Mouse (Mus musculus) testis, adult 2 months (tissue): ENCODE data around the gene Dab2. TPM values are rescaled to one million over a fixed set of nuclear protein-coding genes. Genes with fewer than 3 reads are reported as not detected.

ENCODE experiments used
- H3K27ac ChIP-seq: fragments of 200-500 bp; 2 replicates; pipeline ENCODE4 v1.5.1; 2012; ENCODE audit warnings: low read depth, low read length; ENCODE audit not compliant: control insufficient read depth, insufficient read depth
- H3K27me3 ChIP-seq: fragments of 200-500 bp; 2 replicates; pipeline ENCODE4 v1.6.1; 2012; ENCODE audit warnings: mild to moderate bottlenecking, low read length, moderate library complexity; ENCODE audit not compliant: control insufficient read depth, insufficient read depth
- H3K36me3 ChIP-seq: fragments of 200-500 bp; 2 replicates; pipeline ENCODE4 v1.6.1; 2012; ENCODE audit warnings: mild to moderate bottlenecking, low read length; ENCODE audit not compliant: control insufficient read depth, insufficient read depth
- H3K4me1 ChIP-seq: fragments of 200-500 bp; 2 replicates; pipeline ENCODE4 v1.6.1; 2012; ENCODE audit warnings: low read length; ENCODE audit not compliant: control insufficient read depth, insufficient read depth
- H3K4me3 ChIP-seq: fragments of 200-500 bp; 2 replicates; pipeline ENCODE4 v1.5.1; 2012; ENCODE audit warnings: low read depth, mild to moderate bottlenecking, low read length, moderate library complexity, mixed read lengths; ENCODE audit not compliant: control insufficient read depth
- CTCF ChIP-seq: fragments of 200-500 bp; IDR thresholded peaks from 2 replicates; pipeline ENCODE4 v1.5.1; 2012; ENCODE audit warnings: low read depth, mild to moderate bottlenecking, inconsistent platforms, low read length, moderate library complexity; ENCODE audit not compliant: control insufficient read depth, insufficient read depth, insufficient replicate concordance
- POLR2A ChIP-seq: fragments of 200-500 bp; IDR thresholded peaks from 2 replicates; pipeline ENCODE4 v1.6.1; 2012; ENCODE audit warnings: low read depth, mild to moderate bottlenecking, inconsistent platforms, low read length, moderate library complexity; ENCODE audit not compliant: control insufficient read depth
- polyA plus RNA-seq: library from polyadenylated mRNA; depleted of rRNA; stranded (reverse); fragments of >200 nt; gene quantifications from 2 replicates; pipeline ENCODE4 v1.2.3, GENCODE M21; 2012

The Dab2 gene
- polyA plus RNA-seq, 1 experiment: 4.1 TPM

DNA sequence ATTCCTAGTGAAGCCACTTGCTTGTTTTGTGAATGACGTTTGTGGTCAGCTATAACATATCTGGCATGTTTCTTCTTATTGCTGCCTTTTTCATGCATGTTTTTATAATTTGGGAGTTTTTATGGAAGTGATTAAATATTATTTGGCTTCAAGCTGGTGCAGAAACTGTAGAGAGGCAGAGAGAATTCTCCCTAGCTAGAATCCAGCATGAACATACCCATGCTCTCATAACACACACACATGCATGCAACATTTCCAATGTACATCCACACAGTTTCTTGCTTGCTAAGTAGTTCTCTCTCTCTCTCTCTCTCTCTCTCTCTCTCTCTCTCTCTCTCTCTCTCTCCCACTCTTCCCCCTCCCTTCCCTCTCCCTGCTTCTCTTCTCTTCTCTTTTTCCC lies 70.4 kb downstream of the Dab2 start:
- H3K36me3 ChIP-seq: no peaks in the 10 kb centered on the region
- TF ChIP-seq POLR2A (no peak), CTCF (no peak)
- H3K27ac ChIP-seq: no peak overlapping the region
- no peak overlapping the region for H3K4me3 ChIP-seq
- no peaks in the 10 kb centered on the region for H3K27me3 ChIP-seq
- no peaks in the 10 kb centered on the region for H3K4me1 ChIP-seq

DNA sequence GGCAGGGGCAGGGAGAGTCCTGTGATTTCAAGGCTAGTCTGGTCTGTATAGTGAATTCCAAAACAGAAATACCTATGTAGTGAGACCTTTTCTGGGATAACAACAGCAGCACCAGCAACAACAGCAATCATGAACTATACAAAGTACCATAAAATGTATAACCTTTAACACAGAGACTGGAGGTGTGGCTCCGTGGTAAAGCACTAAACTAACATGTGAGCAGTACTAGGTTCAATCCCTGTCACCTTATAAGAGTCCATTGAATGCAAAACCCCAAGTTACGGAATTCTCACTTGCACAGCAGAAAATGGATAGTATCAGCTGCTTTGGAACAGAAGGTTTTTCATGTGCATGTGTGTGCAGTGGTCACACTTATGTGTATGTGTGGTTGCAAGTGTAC lies 71.9 kb downstream of the Dab2 start:
- Histone ChIP-seq H3K36me3 (no peaks in the 10 kb centered on the region), H3K4me1 (no peaks in the 10 kb centered on the region), H3K4me3 (no peak overlapping the region), H3K27ac (no peak overlapping the region), H3K27me3 (no peaks in the 10 kb centered on the region)
- TF ChIP-seq POLR2A (no peak), CTCF (no peak)

DNA sequence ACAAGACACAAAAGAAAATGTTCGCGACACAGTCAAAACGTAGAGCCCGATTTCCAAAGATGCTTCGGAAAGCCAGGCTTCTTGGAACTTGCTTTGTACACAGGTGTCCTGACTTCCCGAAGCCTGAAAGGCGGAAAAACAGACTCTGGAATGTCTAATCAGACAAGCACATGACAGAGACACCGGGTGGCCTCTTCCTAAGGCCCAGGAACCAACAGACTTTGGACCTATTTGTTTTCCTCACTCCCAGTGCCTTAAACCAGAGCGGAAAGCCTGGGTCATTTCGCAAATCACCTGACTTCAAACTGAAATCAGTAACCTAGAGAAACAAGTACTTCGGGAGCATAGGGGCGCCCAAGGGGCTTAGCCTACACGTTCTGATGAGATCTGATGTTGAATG lies 75.4 kb downstream of the Dab2 start:
- Histone ChIP-seq H3K27me3 (no peaks in the 10 kb centered on the region), H3K36me3 (no peaks in the 10 kb centered on the region), H3K4me3 (no peak overlapping the region), H3K27ac (no peak overlapping the region), H3K4me1 (no peaks in the 10 kb centered on the region)
- TF ChIP-seq POLR2A: no peak
- no peak for TF ChIP-seq CTCF

DNA sequence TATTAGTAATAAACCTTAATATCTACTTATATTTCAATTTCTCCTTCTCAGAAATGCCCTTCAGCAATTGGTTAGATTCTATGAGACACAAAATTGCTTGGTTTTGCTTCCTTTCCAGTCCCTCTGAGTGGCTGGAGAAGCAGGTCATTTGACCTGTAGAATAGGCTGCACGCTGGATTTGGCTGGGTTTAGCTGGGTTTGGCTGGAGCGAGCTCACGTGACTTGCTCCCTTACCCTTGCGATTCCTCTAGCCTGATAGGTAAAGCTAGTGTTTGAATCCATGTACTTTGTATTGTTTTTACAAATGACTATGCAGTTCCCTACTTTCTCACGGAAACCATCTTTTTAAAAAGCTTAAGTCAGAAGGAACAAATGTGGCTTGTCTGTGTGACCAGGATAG lies 76.4 kb downstream of the Dab2 start:
- Histone ChIP-seq H3K4me3 (no peak overlapping the region), H3K4me1 (no peaks in the 10 kb centered on the region), H3K27me3 (no peaks in the 10 kb centered on the region), H3K36me3 (no peaks in the 10 kb centered on the region), H3K27ac (no peak overlapping the region)
- no peak for TF ChIP-seq CTCF
- no peak for TF ChIP-seq POLR2A

DNA sequence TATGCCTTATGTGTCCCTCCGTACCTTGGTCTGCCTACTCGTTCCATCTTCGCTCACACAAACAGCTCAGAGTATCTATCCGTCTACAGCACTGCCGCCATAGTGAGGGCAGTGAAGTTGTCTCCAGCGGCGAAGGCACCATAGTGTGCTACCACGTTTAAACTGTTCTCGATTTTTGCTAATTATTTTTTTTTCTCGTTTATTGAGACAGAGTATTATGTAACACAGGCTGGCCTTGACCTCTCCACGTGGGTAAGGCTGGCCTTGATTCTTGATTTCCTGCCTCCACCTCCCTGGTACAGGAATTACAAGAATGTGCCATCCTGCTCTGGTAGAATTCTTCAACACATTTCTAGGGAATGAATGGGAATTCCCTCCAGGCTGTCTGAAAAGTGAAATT lies 77.2 kb downstream of the Dab2 start:
- no peak overlapping the region for H3K4me3 ChIP-seq
- H3K4me1 ChIP-seq: no peaks in the 10 kb centered on the region
- no peaks in the 10 kb centered on the region for H3K36me3 ChIP-seq
- no peak overlapping the region for H3K27ac ChIP-seq
- no peaks in the 10 kb centered on the region for H3K27me3 ChIP-seq
- no peak for TF ChIP-seq CTCF
- TF ChIP-seq POLR2A: no peak

DNA sequence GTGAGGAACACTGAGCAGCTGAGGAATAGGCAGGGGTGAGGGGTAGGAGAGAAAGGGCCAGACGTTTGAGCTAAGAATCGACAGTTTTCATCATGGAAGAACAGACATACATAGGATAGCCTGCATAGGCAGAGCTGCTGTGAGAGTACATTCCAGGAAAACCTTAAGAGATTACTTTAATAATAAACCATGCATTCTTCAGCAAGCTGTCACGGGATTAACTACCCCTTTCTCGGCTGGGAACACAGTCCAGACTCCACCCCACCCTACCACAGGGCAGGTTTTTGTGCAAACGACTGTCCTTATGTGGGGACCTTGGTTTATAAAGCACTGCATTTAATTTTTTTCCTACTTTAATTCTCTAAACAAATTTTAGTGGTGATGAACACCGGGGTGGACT lies 84.4 kb downstream of the Dab2 start:
- H3K4me3 ChIP-seq: no peak overlapping the region
- H3K27ac ChIP-seq: no peak overlapping the region

DNA sequence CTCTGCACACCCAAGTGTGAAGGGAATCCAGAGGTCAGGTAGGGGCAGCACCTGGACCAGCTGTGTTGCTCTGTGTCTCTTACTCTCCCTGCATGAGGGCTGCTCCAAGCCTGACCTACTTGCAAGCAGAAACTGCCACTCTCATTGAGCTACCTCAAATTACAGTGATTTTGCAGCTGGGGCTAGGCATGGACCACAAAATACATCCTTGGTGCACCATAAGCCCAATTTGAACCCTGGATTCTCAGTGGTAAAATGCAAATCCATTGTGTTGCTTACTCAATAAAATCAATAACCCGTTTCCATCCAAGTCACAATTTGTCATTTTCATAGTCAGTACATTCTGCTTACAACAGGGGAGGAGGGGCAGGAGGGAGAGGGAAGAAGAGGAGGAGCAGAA lies 85.7 kb downstream of the Dab2 start:
- Histone ChIP-seq H3K27ac (no peak overlapping the region), H3K36me3 (no peaks in the 10 kb centered on the region), H3K4me3 (no peak overlapping the region), H3K27me3 (no peaks in the 10 kb centered on the region), H3K4me1 (peaks cover 2% of the 10 kb centered on the region; the same call in 1 of the 2 replicates)
- TF ChIP-seq CTCF: no peak
- TF ChIP-seq POLR2A: no peak

More for the DNA sequence above, 84.4 kb downstream of the Dab2 start:
- no peaks in the 10 kb centered on the region for H3K27me3 ChIP-seq
- peaks cover 2% of the 10 kb centered on the region; the same call in 1 of the 2 replicates for H3K4me1 ChIP-seq
- TF ChIP-seq CTCF (no peak), POLR2A (no peak)
- no peaks in the 10 kb centered on the region for H3K36me3 ChIP-seq

DNA sequence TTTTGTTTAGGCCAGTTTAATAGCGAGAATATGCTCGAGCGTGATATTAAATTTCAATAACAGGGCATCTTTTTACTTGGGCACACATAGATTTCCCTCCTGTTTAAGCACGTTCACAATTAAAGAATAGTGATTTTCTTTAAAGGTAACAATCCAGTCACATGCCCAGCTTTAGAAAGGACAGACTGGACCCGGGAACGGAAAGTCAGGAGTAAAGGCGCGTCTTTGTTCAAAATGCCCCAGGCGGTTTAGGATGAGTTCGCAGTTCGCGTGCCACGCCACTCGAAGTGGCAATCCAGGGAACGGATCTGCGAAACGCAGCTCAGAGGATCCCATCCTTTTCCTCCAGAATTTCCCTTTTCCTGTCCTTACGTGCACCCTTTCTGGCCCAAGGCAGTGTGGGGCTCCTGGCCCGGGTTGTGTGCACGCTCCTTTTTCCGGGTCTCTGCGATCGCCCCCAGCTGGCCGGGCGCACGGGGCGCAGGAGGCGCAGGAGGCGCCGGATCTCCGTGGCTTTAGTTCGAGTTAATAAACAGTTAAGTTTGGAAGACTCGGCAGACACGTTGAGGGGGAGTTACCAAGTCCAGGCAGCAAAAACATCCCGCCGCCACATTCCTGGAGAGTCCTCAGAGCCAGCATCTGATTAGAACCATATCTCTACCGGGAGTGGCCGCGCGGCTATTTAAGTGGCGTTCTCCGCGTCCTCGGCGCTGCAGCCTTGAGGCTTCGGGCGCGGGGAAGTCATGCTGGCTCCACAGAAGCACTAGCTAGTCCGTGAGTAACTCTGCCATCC lies 86.8 kb downstream of the Dab2 start:
- no peak for TF ChIP-seq POLR2A
- no peak for TF ChIP-seq CTCF
- H3K4me1 ChIP-seq: peaks cover 2% of the 10 kb centered on the region; the same call in 1 of the 2 replicates
- peak overlapping the region; percentile 74 for H3K4me3 ChIP-seq
- H3K27me3 ChIP-seq: no peaks in the 10 kb centered on the region
- H3K36me3 ChIP-seq: no peaks in the 10 kb centered on the region
- H3K27ac ChIP-seq: no peak overlapping the region
